Mouse (Mus musculus) heart, postnatal 0 days (tissue): Measurements from ENCODE around the gene Arl4c. TPM values are rescaled to one million over a fixed set of nuclear protein-coding genes. Genes with fewer than 3 reads are reported as not detected.
A peak's percentile ranks its signal among the peaks of the same experiment; 100 is the strongest.

Experiments
- ATAC-seq: fragments of 200-750 bp; cut with Nextera tagmentation; 2 replicates; pipeline ENCODE4 v1.8.0; 2017; ENCODE audit warnings: low read depth, moderate number of reproducible peaks, moderate library complexity; ENCODE audit not compliant: insufficient read depth
- DNase-seq: peaks from one replicate; pipeline ENCODE4 v3.0.0-alpha.2; 2016; ENCODE audit warnings: low spot score
- H3K27ac ChIP-seq: fragments of 300-500 bp; sonication (generic); 2 replicates; pipeline ENCODE4 v1.5.1; 2014; ENCODE audit warnings: low read depth, mild to moderate bottlenecking
- H3K27me3 ChIP-seq: fragments of 300-500 bp; sonication (generic); 2 replicates; pipeline ENCODE4 v1.6.1; 2014; ENCODE audit warnings: low read length, mixed read lengths; ENCODE audit not compliant: control insufficient read depth, insufficient read depth
- H3K36me3 ChIP-seq: fragments of 300-500 bp; sonication (generic); replicated peaks from 2 replicates; pipeline ENCODE4 v1.6.1; 2014; ENCODE audit warnings: low read length, mixed read lengths; ENCODE audit not compliant: control insufficient read depth, insufficient read depth
- H3K4me1 ChIP-seq: fragments of 300-500 bp; sonication (generic); 2 replicates; pipeline ENCODE4 v1.6.1; 2014; ENCODE audit warnings: antibody characterized with exemption; ENCODE audit not compliant: control insufficient read depth, insufficient read depth
- H3K4me2 ChIP-seq: fragments of 300-500 bp; sonication (generic); 2 replicates; pipeline ENCODE4 v1.6.1; 2014; ENCODE audit warnings: low read depth, mild to moderate bottlenecking, low read length, moderate library complexity
- H3K4me3 ChIP-seq: fragments of 300-500 bp; sonication (generic); 2 replicates; pipeline ENCODE4 v1.5.1; 2014; ENCODE audit warnings: low read depth, low read length
- H3K9ac ChIP-seq: fragments of 300-500 bp; sonication (generic); replicated peaks from 2 replicates; pipeline ENCODE4 v1.6.1; 2014; ENCODE audit warnings: low read depth, low read length, mixed read lengths
- H3K9me3 ChIP-seq: fragments of 300-500 bp; sonication (generic); replicated peaks from 2 replicates; pipeline ENCODE4 v1.6.1; 2016; ENCODE audit warnings: low read length; ENCODE audit not compliant: control insufficient read depth
- CTCF ChIP-seq: IDR thresholded peaks from 2 replicates; pipeline ENCODE4 v1.5.1; 2016; ENCODE audit warnings: antibody characterized with exemption, control low read depth, low read depth
- EP300 ChIP-seq: IDR thresholded peaks from 2 replicates; pipeline ENCODE4 v1.6.1; 2016; ENCODE audit warnings: antibody characterized with exemption, low read depth
- WGBS: fragments of 180-500 bp; shearing (Covaris S2); extraction: QIAGEN DNeasy Blood & Tissue Kit; methylation state at CpG from one replicate; pipeline ENCODE4 v1.1.7; 2014; 5-methylcytosine and 5-hydroxymethylcytosine counted together
- polyA plus RNA-seq: library from polyadenylated mRNA; unstranded; fragments of >200 nt; fragmentation: Nextera tagmentation; extraction: Ambion mirVana; gene quantifications from 2 replicates; pipeline ENCODE4 v1.2.1, GENCODE M21; 2015
- total RNA-seq: library from RNA; depleted of rRNA; stranded (reverse); fragments of >200 nt; gene quantifications from 2 replicates; pipeline ENCODE4 v1.2.3, GENCODE M21; 2014; ENCODE audit warnings: low replicate concordance

Arl4c gene
- total and polyA plus RNA-seq, 2 experiments from 2014 or later: 6.2 to 20.9 TPM

GRCm38 (mm10) chr1:88745256-88745655, 43.2 kb upstream of the Arl4c start:
- no peak overlapping the region for H3K4me3 ChIP-seq
- DNase-seq (peak; percentile 93), ATAC-seq (peak; percentile 83)
- no peaks in the 10 kb centered on the region for H3K9me3 ChIP-seq
- no peaks in the 10 kb centered on the region for H3K36me3 ChIP-seq
- no peak overlapping the region for H3K4me2 ChIP-seq
- H3K4me1 ChIP-seq: no peaks in the 10 kb centered on the region
- no peak overlapping the region for H3K27ac ChIP-seq
- TF ChIP-seq CTCF (peak; percentile 98), EP300 (no peak)
- WGBS: 2% methylated on average over 8 of the region's 8 CpGs
- H3K27me3 ChIP-seq: no peaks in the 10 kb centered on the region
- no peak overlapping the region for H3K9ac ChIP-seq

DNA sequence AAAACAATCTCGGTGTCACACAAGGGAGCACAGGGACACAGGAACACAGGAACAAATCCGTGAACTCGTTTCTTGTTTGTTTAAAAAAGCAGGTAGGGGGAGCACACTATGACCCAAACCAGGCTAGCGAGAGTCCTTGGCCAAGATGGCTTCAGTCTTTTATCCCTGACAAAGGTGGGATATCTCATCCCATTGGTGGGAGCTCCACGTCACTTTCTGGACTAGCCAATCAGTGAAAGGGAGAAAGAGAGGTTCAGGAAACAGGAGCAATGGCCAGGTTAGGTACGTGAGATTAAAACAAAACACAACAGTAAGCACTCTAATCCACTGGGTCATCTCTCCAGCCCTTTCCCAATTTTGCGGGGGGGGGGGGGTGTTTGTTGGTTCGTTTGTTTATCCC, 42.2 kb upstream of the Arl4c start:
- no peak for ATAC-seq
- no peak overlapping the region for H3K27ac ChIP-seq
- H3K36me3 ChIP-seq: no peaks in the 10 kb centered on the region
- H3K4me1 ChIP-seq: no peaks in the 10 kb centered on the region
- no peak overlapping the region for H3K4me3 ChIP-seq
- H3K4me2 ChIP-seq: no peak overlapping the region
- H3K9me3 ChIP-seq: no peaks in the 10 kb centered on the region
- DNase-seq: no peak
- H3K27me3 ChIP-seq: no peaks in the 10 kb centered on the region
- 71% methylated on average over 8 of the region's 8 CpGs for WGBS
- no peak overlapping the region for H3K9ac ChIP-seq
- no peak for TF ChIP-seq CTCF
- no peak for TF ChIP-seq EP300

GRCm38 (mm10) chr1:88742372-88742771, 40.4 kb upstream of the Arl4c start:
- no peaks in the 10 kb centered on the region for H3K4me1 ChIP-seq
- no peak overlapping the region for H3K4me2 ChIP-seq
- no peak overlapping the region for H3K27ac ChIP-seq
- no peaks in the 10 kb centered on the region for H3K36me3 ChIP-seq
- H3K9ac ChIP-seq: no peak overlapping the region
- H3K9me3 ChIP-seq: no peaks in the 10 kb centered on the region
- TF ChIP-seq CTCF (peak; percentile 85), EP300 (no peak)
- no peaks in the 10 kb centered on the region for H3K27me3 ChIP-seq
- DNase-seq (peak; percentile 37), ATAC-seq (no peak)
- no peak overlapping the region for H3K4me3 ChIP-seq
- WGBS: 38% methylated on average over 7 of the region's 7 CpGs

- TF ChIP-seq EP300: no peak
- no peak for TF ChIP-seq CTCF
- no peak overlapping the region for H3K9ac ChIP-seq
- no peaks in the 10 kb centered on the region for H3K27me3 ChIP-seq
- DNase-seq (no peak), ATAC-seq (no peak)
- no peaks in the 10 kb centered on the region for H3K4me1 ChIP-seq
- 68% methylated on average over 4 of the region's 4 CpGs for WGBS
- no peak overlapping the region for H3K4me3 ChIP-seq
- no peaks in the 10 kb centered on the region for H3K9me3 ChIP-seq
- H3K27ac ChIP-seq: no peak overlapping the region
- H3K4me2 ChIP-seq: no peak overlapping the region
- no peaks in the 10 kb centered on the region for H3K36me3 ChIP-seq
These were observed 37.5 kb upstream of the Arl4c start for GRCm38 (mm10) chr1:88739546-88739945.

- H3K36me3 ChIP-seq: no peaks in the 10 kb centered on the region
- no peaks in the 10 kb centered on the region for H3K27me3 ChIP-seq
- DNase-seq: no peak
- no peak overlapping the region for H3K9ac ChIP-seq
- H3K27ac ChIP-seq: no peak overlapping the region
- TF ChIP-seq EP300 (no peak), CTCF (no peak)
- H3K9me3 ChIP-seq: no peaks in the 10 kb centered on the region
- no peaks in the 10 kb centered on the region for H3K4me1 ChIP-seq
- ATAC-seq: no peak
- no peak overlapping the region for H3K4me3 ChIP-seq
- 49% methylated on average over 3 of the region's 3 CpGs for WGBS
- no peak overlapping the region for H3K4me2 ChIP-seq
These were observed 36.9 kb upstream of the Arl4c start for GRCm38 (mm10) chr1:88738931-88739330.

DNA sequence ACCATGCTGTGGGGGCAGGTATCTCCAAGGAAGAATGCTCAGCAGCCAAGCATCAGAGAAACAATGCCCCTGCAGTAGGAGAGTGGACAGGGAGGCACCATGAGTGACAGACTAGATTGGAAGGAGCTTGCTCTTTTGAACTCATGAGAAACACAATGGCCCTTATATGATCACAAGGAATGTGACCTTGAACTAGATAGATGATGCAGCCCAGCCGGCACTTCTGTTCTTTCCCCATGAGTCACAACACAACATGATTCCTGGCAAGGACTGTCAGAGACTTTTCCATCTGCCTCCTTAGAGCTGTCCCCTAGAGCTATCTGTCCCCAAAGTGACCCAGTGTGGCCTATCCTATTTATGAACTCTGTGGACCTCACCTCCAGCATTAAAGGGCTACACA, 27.5 kb upstream of the Arl4c start:
- no peak for DNase-seq
- WGBS: 35% methylated on average over 1 of the region's 1 CpGs
- Histone ChIP-seq H3K27ac (no peak overlapping the region), H3K9ac (no peak overlapping the region), H3K36me3 (no peaks in the 10 kb centered on the region), H3K4me2 (no peak overlapping the region), H3K4me1 (no peaks in the 10 kb centered on the region), H3K4me3 (no peak overlapping the region), H3K9me3 (no peaks in the 10 kb centered on the region), H3K27me3 (no peaks in the 10 kb centered on the region)
- ATAC-seq: no peak
- TF ChIP-seq EP300 (no peak), CTCF (no peak)
